Mouse (Mus musculus) frontal cortex, postnatal 25 days (tissue): ENCODE data around the gene Asna1.

Experiments used
- DNase-seq, 2 experiments: peaks; one replicate each; pipeline ENCODE4 v3.0.0; 2022; ENCODE audit warnings: low spot score in 2 of 2

Asna1 gene

GRCm38 (mm10) chr8:84989810-84990209 lies 35.3 kb downstream of the Asna1 start:
- peak; percentile 87 for DNase-seq

GRCm38 (mm10) chr8:84989311-84989731 lies 35.8 kb downstream of the Asna1 start:
- no peak for DNase-seq

GRCm38 (mm10) chr8:84987903-84988302 lies 37.2 kb downstream of the Asna1 start:
- DNase-seq, result no peak

- DNase-seq, result no peak
These were observed 37.7 kb downstream of the Asna1 start for GRCm38 (mm10) chr8:84987388-84987787.

GRCm38 (mm10) chr8:84986379-84986945 lies 38.6 kb downstream of the Asna1 start:
- DNase-seq, result no peak

- DNase-seq, result peak; percentile 82 to 85
These were observed 39.2 kb downstream of the Asna1 start for GRCm38 (mm10) chr8:84985684-84986378.

GRCm38 (mm10) chr8:84985049-84985683 lies 39.9 kb downstream of the Asna1 start:
- DNase-seq, result no peak

GRCm38 (mm10) chr8:84984294-84985048 lies 40.6 kb downstream of the Asna1 start:
- DNase-seq, result no peak

GRCm38 (mm10) chr8:84982499-84983011 lies 42.5 kb downstream of the Asna1 start:
- no peak for DNase-seq

- no peak for DNase-seq
These were observed 43.2 kb downstream of the Asna1 start for GRCm38 (mm10) chr8:84981644-84982498.

- no peak for DNase-seq
These were observed 44.3 kb downstream of the Asna1 start for GRCm38 (mm10) chr8:84980622-84981358.

- peak; percentile 81 to 86 for DNase-seq
These were observed 45.3 kb downstream of the Asna1 start for GRCm38 (mm10) chr8:84979599-84980421.

- DNase-seq, result peak; percentile 86 to 93
These were observed 46.7 kb downstream of the Asna1 start, which contains the start of gene Junb for GRCm38 (mm10) chr8:84978248-84978940. TSS of gene Junb (minus strand) at chr8:84978718.

GRCm38 (mm10) chr8:84977435-84978247 lies 47.4 kb downstream of the Asna1 start:
- DNase-seq, result peak in 1 of 2 experiments; percentile 46

GRCm38 (mm10) chr8:84976763-84977434 lies 48.2 kb downstream of the Asna1 start:
- no peak for DNase-seq

GRCm38 (mm10) chr8:84976031-84976762 lies 48.9 kb downstream of the Asna1 start:
- peak; percentile 85 to 94 for DNase-seq

GRCm38 (mm10) chr8:84975434-84975833 lies 49.6 kb downstream of the Asna1 start:
- no peak for DNase-seq
